Mouse (Mus musculus): ENCODE data around the gene Stmnd1. TPM values are rescaled to one million over a fixed set of nuclear protein-coding genes. Genes with fewer than 3 reads are reported as not detected.
"Not testable (repeated sequence)": the region's sequence is repeated elsewhere in the genome, so short reads cannot be mapped to it uniquely, and the experiment has no call there.

The Stmnd1 gene
- total RNA-seq, 2 experiments from 2014 or later, result 0.22 TPM; not detected in 1

GRCm38 (mm10) chr13:46288372-46288771, 14.9 kb downstream of the Stmnd1 start:
- no peak for DNase-seq (ENCODE audit: low spot score in 2 of 2)

GRCm38 (mm10) chr13:46290537-46290936, 17.0 kb downstream of the Stmnd1 start:
- no peak for DNase-seq (ENCODE audit: low spot score in 2 of 2)

- DNase-seq (ENCODE audit: low spot score in 2 of 2), result no peak
These were observed 20.8 kb downstream of the Stmnd1 start for GRCm38 (mm10) chr13:46294365-46294764.

GRCm38 (mm10) chr13:46297701-46298100, 24.2 kb downstream of the Stmnd1 start:
- DNase-seq (ENCODE audit: low spot score in 2 of 2), result no peak

- no peak for DNase-seq (ENCODE audit: low spot score in 2 of 2)
These were observed 37.3 kb downstream of the Stmnd1 start for GRCm38 (mm10) chr13:46310790-46311189.

GRCm38 (mm10) chr13:46313176-46313575, 39.7 kb downstream of the Stmnd1 start:
- no peak for DNase-seq (ENCODE audit: low spot score in 2 of 2)

- no peak for DNase-seq (ENCODE audit: low spot score in 2 of 2)
These were observed 41.6 kb downstream of the Stmnd1 start for GRCm38 (mm10) chr13:46315165-46315564.

- no peak for DNase-seq (ENCODE audit: low spot score in 2 of 2)
These were observed 52.9 kb downstream of the Stmnd1 start for GRCm38 (mm10) chr13:46326351-46326985.

GRCm38 (mm10) chr13:46335020-46335419, 61.5 kb downstream of the Stmnd1 start:
- DNase-seq (ENCODE audit: low spot score in 2 of 2), result no peak

- not testable (repeated sequence) for DNase-seq (ENCODE audit: low spot score in 2 of 2)
These were observed 62.8 kb downstream of the Stmnd1 start for GRCm38 (mm10) chr13:46336281-46336680.

GRCm38 (mm10) chr13:46337791-46338190, 64.3 kb downstream of the Stmnd1 start:
- DNase-seq (ENCODE audit: low spot score in 2 of 2), result no peak

- no peak for DNase-seq (ENCODE audit: low spot score in 2 of 2)
These were observed 66.4 kb downstream of the Stmnd1 start for GRCm38 (mm10) chr13:46339954-46340353.

GRCm38 (mm10) chr13:46340583-46340982, 67.1 kb downstream of the Stmnd1 start:
- DNase-seq (ENCODE audit: low spot score in 2 of 2), result no peak

GRCm38 (mm10) chr13:46341419-46341818, 67.9 kb downstream of the Stmnd1 start:
- DNase-seq (ENCODE audit: low spot score in 2 of 2), result no peak

GRCm38 (mm10) chr13:46343226-46343625, 69.7 kb downstream of the Stmnd1 start:
- DNase-seq (ENCODE audit: low spot score in 2 of 2), result no peak

GRCm38 (mm10) chr13:46346830-46347512, 73.5 kb downstream of the Stmnd1 start:
- no peak for DNase-seq (ENCODE audit: low spot score in 2 of 2)

- no peak for DNase-seq (ENCODE audit: low spot score in 2 of 2)
These were observed 76.1 kb downstream of the Stmnd1 start for GRCm38 (mm10) chr13:46349664-46350063.

Other genes starting within 250 kb of the Stmnd1 start
- gene Rbm24, start 144.7 kb downstream of the Stmnd1 start, total RNA-seq (2021), result 10 to 100 TPM in 1 of 2 experiments, 1 to 10 TPM in 1; 5.1 to 15.0 TPM
- 10 to 100 TPM in 1 of 2 experiments, 1 to 10 TPM in 1; 3.5 to 10.8 TPM for gene Cap2, start 228.1 kb downstream of the Stmnd1 start, total RNA-seq (2021)

All from adrenal gland, postnatal 4 days (tissue).